Mouse (Mus musculus) cerebellum, adult 2 months (tissue): ENCODE results near the gene Tns2. TPM values are rescaled to one million over a fixed set of nuclear protein-coding genes. Genes with fewer than 3 reads are reported as not detected.
A peak's percentile ranks its signal among the peaks of the same experiment; 100 is the strongest.

ENCODE experiments used
- DNase-seq, 2 experiments: peaks; one replicate each; pipeline ENCODE4 v3.0.0; 2021
- H3K27ac ChIP-seq: fragments of 200-500 bp; 2 replicates; pipeline ENCODE4 v1.5.1; 2012; ENCODE audit warnings: low read length, control low read depth, inconsistent platforms; ENCODE audit not compliant: insufficient read depth
- H3K27me3 ChIP-seq: fragments of 200-500 bp; 2 replicates; pipeline ENCODE4 v1.6.1; 2012; ENCODE audit warnings: inconsistent platforms, mild to moderate bottlenecking, low read length, moderate library complexity; ENCODE audit not compliant: control insufficient read depth, insufficient read depth
- H3K4me1 ChIP-seq: fragments of 200-500 bp; 2 replicates; pipeline ENCODE4 v1.6.1; 2011; ENCODE audit warnings: low read length; ENCODE audit not compliant: control insufficient read depth, insufficient read depth
- H3K4me3 ChIP-seq: fragments of 200-500 bp; replicated peaks from 2 replicates; pipeline ENCODE3; 2011; ENCODE audit warnings: mild to moderate bottlenecking, low read depth, low read length, control low read depth; ENCODE audit not compliant: insufficient read depth
- CTCF ChIP-seq: fragments of 200-500 bp; IDR thresholded peaks from 2 replicates; pipeline ENCODE4 v1.5.1; 2011; ENCODE audit warnings: low read depth, mild to moderate bottlenecking, control low read depth, low read length, moderate library complexity, borderline replicate concordance; ENCODE audit not compliant: insufficient read depth
- POLR2A ChIP-seq: fragments of 200-500 bp; IDR thresholded peaks from 2 replicates; pipeline ENCODE4 v1.6.1; 2011; ENCODE audit warnings: low read length, control low read depth, borderline replicate concordance; ENCODE audit not compliant: insufficient read depth
- WGBS: fragments of 180-500 bp; shearing (Covaris S2); methylation state at CpG from one replicate; pipeline ENCODE4 v1.1.7; 2018; 5-methylcytosine and 5-hydroxymethylcytosine counted together
- polyA plus RNA-seq: library from polyadenylated mRNA; depleted of rRNA; stranded (reverse); fragments of >200 nt; gene quantifications from 2 replicates; pipeline ENCODE4 v1.2.3, GENCODE M21; 2012

Gene Tns2
- polyA plus RNA-seq, 1 experiment = 33.7 TPM

DNA sequence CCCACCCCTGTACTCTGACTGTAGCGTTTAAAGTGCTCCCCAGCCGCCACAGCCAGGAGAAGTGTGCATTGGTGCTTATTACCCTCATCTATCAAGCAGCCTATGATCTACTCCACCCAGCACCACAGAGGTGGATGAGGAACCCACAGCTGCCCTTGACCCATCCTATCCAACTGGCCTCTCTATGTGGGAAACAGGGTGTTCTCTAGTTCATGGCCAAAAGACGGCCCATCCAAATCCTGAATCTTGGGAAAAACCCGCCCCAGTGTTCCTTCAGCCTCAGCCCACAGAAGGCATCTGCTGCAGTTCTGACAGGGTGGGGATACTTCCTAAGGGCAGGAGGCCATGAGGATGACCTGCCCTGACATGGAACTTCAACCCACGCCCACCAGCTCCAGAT lies 20.3 kb downstream of the Tns2 start:
- WGBS = 78% methylated on average over 5 of the region's 5 CpGs
- TF ChIP-seq CTCF (no peak), POLR2A (no peak)
- no peaks in the 10 kb centered on the region for H3K27me3 ChIP-seq
- no peak overlapping the region for H3K4me3 ChIP-seq
- peak overlapping the region; percentile 60; the same call in 1 of the 2 replicates for H3K27ac ChIP-seq
- no peak for DNase-seq
- peaks cover 56% of the 10 kb centered on the region for H3K4me1 ChIP-seq

DNA sequence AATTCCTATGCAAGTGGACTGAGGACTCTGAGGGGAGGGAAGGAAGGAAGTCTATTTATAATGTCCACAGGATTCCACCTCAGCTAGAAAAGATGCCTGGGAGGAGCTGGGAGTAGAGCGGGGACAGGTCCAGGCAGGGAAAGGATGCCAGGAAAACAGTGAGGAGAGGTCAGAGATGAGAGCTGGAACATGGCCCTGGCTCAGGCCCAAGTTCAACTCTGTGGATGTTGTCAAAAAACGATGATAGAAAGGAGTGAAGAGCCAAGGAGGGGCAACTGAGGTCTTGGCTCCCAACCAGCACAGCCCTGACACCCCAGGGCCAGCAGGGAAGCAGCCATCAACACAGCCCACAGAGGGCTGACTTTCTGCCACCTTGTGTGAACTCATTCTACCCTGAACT lies 26.1 kb downstream of the Tns2 start:
- no peak overlapping the region; the same call in 1 of the 2 replicates for H3K27ac ChIP-seq
- peaks cover 19% of the 10 kb centered on the region; the same call in 1 of the 2 replicates for H3K4me1 ChIP-seq
- DNase-seq = peak; percentile 86 to 89
- H3K4me3 ChIP-seq = no peak overlapping the region
- H3K27me3 ChIP-seq = no peaks in the 10 kb centered on the region
- TF ChIP-seq POLR2A = no peak
- 0% methylated on average over 2 of the region's 2 CpGs for WGBS

DNA sequence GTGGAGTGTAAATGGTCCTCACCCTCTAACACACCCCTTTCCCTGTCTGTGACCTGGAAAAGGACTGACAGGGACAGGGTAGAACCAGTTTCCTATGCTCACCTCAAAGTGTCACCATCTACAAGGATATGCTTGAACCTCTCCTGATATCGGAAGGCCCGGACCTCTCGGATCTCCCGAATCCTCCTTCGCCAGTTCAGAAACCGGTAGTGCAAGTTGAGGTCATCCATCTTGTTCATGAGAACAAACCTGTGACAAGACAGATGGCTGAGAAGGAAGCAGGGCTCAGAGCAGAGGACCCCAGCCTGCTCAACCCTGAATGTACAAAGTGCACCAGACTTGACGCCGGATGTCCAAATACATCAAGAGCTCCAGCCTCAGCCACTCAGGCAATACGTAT lies 33.1 kb downstream of the Tns2 start:
- Histone ChIP-seq H3K27me3 (no peaks in the 10 kb centered on the region), H3K27ac (no peak overlapping the region), H3K4me1 (peaks cover 2% of the 10 kb centered on the region; the same call in 1 of the 2 replicates), H3K4me3 (no peak overlapping the region)
- no peak for TF ChIP-seq POLR2A
- TF ChIP-seq CTCF = no peak
- WGBS = 91% methylated on average over 9 of the region's 9 CpGs
- DNase-seq = no peak

DNA sequence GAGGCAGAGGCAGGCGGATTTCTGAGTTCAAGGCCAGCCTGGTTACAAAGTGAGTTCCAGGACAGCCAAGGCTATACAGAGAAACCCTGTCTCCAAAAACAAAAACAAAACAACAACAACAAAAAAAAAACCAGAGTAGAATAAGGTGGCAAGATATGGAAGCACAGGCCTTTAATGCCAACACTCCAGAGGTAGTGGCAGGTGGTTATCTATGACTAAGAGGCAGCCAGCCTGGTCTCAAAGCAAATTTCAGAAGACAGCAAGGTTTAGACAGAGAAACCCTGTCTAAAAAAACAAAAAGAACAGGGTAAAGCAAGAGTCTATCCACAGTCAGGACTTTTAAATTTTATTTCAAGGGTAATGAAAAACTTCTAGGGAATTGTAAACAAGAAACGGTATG lies 34.5 kb downstream of the Tns2 start:
- Histone ChIP-seq H3K4me3 (no peak overlapping the region), H3K4me1 (peaks cover 2% of the 10 kb centered on the region; the same call in 1 of the 2 replicates), H3K27me3 (no peaks in the 10 kb centered on the region), H3K27ac (no peak overlapping the region)
- no peak for TF ChIP-seq POLR2A
- no peak for TF ChIP-seq CTCF
- 84% methylated on average over 2 of the region's 2 CpGs for WGBS
- no peak for DNase-seq

DNA sequence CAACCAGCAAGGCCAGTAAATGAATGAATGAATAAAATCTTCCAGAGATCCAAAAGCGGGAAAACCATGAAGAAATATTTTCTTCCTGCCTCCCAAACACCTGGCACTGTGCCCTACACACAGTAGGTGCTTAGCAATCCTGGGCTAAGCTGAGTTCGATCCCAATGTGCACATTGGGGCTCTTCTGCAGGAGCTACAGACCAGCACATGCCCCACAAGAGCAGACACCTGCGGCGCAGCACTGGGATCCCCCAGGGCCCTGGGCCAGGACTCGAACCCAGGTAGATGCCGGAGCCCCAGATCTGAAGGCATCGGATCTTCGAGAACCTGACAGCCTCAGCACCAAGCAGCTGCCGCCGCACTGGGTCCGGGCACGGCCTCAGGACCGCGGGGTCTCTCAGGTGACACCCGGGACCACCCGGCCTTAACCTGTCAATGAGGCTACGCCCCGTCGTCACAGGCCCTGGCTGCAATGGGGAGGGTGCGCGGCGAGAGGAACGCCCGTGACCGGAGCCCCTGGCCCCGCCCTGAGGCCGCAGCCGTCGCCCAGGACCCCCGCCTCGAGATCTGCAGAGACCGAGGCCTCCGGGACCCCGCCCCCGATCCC lies 35.4 kb downstream of the Tns2 start:
- no peak for DNase-seq

DNA sequence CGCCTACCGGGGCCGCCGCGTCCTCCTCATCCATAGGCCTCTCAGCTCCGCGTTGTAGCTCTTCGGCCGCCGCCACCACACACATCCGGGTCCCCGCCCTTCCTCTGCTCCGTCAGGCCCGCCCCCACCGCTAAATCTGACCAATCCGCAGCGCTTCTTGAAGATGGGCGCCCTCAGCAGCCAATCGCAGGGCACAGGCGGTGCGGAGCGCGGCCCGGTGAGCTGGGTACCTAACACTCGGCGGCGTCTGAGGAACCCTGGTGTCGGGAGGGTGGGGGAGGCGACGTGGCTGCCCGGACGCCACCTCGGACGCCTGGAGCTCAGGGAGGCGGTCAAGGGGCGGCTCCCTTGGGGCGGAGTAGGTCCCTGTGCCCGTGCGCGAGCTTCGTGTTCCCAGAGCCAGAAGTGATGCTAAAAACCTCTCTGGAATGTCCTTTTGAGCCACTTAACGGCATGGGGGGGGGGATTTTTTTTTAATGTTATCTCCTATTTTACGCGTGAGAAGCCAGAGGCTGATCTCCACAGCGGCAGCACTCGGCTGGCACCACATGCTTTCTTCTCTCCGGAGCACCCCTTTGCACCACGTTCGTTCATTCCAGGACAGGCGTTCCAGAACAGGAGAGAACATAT lies 36.0 kb downstream of the Tns2 start, which contains the start of gene Spryd3:
Spryd3 (minus strand) TSS at position 106 of the 630 bp plus-strand sequence.
- DNase-seq = peak; percentile 98 to 100
- Histone ChIP-seq H3K4me1 (peaks cover 2% of the 10 kb centered on the region; the same call in 1 of the 2 replicates), H3K27me3 (no peaks in the 10 kb centered on the region), H3K4me3 (peak within 1 kb of the TSS; percentile 90), H3K27ac (peak within 1 kb of the TSS; percentile 87)
- under 1% methylated on average over 50 of the region's 50 CpGs for WGBS
- no peak for TF ChIP-seq CTCF
- peak; percentile 64 for TF ChIP-seq POLR2A

More for the DNA sequence above, 35.4 kb downstream of the Tns2 start:
- Histone ChIP-seq H3K27me3 (no peaks in the 10 kb centered on the region), H3K4me1 (peaks cover 2% of the 10 kb centered on the region; the same call in 1 of the 2 replicates), H3K4me3 (peak overlapping the region; percentile 85), H3K27ac (peak overlapping the region; percentile 41)
- no peak for TF ChIP-seq POLR2A
- TF ChIP-seq CTCF = no peak
- WGBS = 1% methylated on average over 35 of the region's 35 CpGs

DNA sequence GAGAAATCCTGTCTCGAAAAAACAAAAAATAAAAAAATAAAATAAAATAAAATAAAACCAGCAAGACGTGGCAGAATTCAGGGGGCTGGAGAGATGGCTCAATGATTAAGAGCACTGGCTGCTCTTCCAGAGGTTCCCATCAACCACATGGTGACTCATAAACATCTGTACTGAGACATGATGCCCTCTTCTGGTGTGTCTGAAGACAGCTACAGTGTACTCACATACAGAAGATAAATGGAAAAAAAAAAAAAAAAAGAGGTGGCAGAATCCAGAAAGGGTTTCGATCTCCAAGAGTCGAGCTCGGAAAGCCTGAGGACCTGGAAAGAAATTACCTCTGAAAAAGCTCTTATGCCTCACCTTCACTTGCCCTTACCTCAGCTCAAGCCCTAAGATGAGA lies 40.9 kb downstream of the Tns2 start:
- Histone ChIP-seq H3K27me3 (no peaks in the 10 kb centered on the region; the same call in 1 of the 2 replicates), H3K4me3 (no peak overlapping the region), H3K4me1 (no peaks in the 10 kb centered on the region), H3K27ac (no peak overlapping the region)
- no peak for DNase-seq
- 89% methylated on average over 5 of the region's 5 CpGs for WGBS
- TF ChIP-seq CTCF (no peak), POLR2A (no peak)
